Mouse (Mus musculus) liver, adult 2 months (tissue): Measurements from ENCODE around the gene Runx1. TPM values are rescaled to one million over a fixed set of nuclear protein-coding genes. Genes with fewer than 3 reads are reported as not detected.
A peak's percentile ranks its signal among the peaks of the same experiment; 100 is the strongest.

ENCODE experiments used
- DNase-seq: peaks from one replicate; pipeline ENCODE4 v3.0.0-alpha.2; 2011; ENCODE audit warnings: low read depth, low spot score; ENCODE audit errors: extremely low read depth
- H3K27ac ChIP-seq: fragments of 200-500 bp; replicated peaks from 2 replicates; pipeline ENCODE4 v1.5.1; 2012; ENCODE audit warnings: low read depth, mild to moderate bottlenecking, control low read depth, inconsistent platforms, low read length; ENCODE audit not compliant: insufficient read depth
- H3K27me3 ChIP-seq: fragments of 200-500 bp; 2 replicates; pipeline ENCODE4 v1.6.1; 2012; ENCODE audit warnings: mild to moderate bottlenecking, moderate library complexity, low read length, inconsistent platforms; ENCODE audit not compliant: control insufficient read depth, insufficient read depth
- H3K36me3 ChIP-seq: fragments of 200-500 bp; 2 replicates; pipeline ENCODE4 v1.6.1; 2012; ENCODE audit warnings: low read length, inconsistent platforms; ENCODE audit not compliant: control insufficient read depth, insufficient read depth
- H3K4me1 ChIP-seq: fragments of 200-500 bp; 2 replicates; pipeline ENCODE4 v1.6.1; 2011; ENCODE audit warnings: low read length; ENCODE audit not compliant: control insufficient read depth, insufficient read depth
- H3K4me3 ChIP-seq: fragments of 200-500 bp; 2 replicates; pipeline ENCODE4 v1.5.1; 2011; ENCODE audit warnings: low read depth, mild to moderate bottlenecking, control low read depth, low read length, moderate library complexity; ENCODE audit not compliant: insufficient read depth
- H3K79me2 ChIP-seq: fragments of 200-500 bp; 2 replicates; pipeline ENCODE4 v1.6.1; 2012; ENCODE audit warnings: inconsistent platforms, mild to moderate bottlenecking, low read length, moderate library complexity; ENCODE audit not compliant: control insufficient read depth, insufficient read depth
- H3K9ac ChIP-seq: fragments of 200-500 bp; 2 replicates; pipeline ENCODE4 v1.6.1; 2012; ENCODE audit warnings: low read depth, mild to moderate bottlenecking, control low read depth, inconsistent platforms, low read length
- CTCF ChIP-seq: fragments of 200-500 bp; IDR thresholded peaks from 2 replicates; pipeline ENCODE4 v1.5.1; 2011; ENCODE audit warnings: low read depth, low read length, control low read depth
- POLR2A ChIP-seq: fragments of 200-500 bp; IDR thresholded peaks from 2 replicates; pipeline ENCODE4 v1.6.1; 2011; ENCODE audit warnings: low read length, control low read depth; ENCODE audit not compliant: insufficient read depth; ENCODE audit errors: extremely low read depth
- WGBS: fragments of 180-500 bp; shearing (Covaris S2); methylation state at CpG from one replicate; pipeline ENCODE4 v1.1.7; 2018; 5-methylcytosine and 5-hydroxymethylcytosine counted together
- polyA plus RNA-seq: library from polyadenylated mRNA; depleted of rRNA; stranded (reverse); fragments of >200 nt; gene quantifications from 2 replicates; pipeline ENCODE4 v1.2.3, GENCODE M21; 2012
- total RNA-seq: library from RNA; depleted of rRNA; stranded (reverse); fragments of >200 nt; gene quantifications from 2 replicates; pipeline ENCODE4 v1.2.3, GENCODE M21; 2014

Gene Runx1
- total and polyA plus RNA-seq, 2 experiments, result 0.55 to 0.74 TPM

- Histone ChIP-seq H3K27ac (no peak overlapping the region), H3K4me1 (peaks cover 3% of the 10 kb centered on the region; the same call in 1 of the 2 replicates), H3K9ac (no peak overlapping the region), H3K79me2 (no peaks in the 10 kb centered on the region), H3K4me3 (no peak overlapping the region), H3K27me3 (no peaks in the 10 kb centered on the region), H3K36me3 (no peaks in the 10 kb centered on the region)
- DNase-seq, result peak; percentile 9
- TF ChIP-seq CTCF (no peak), POLR2A (no peak)
- WGBS, result 67% methylated on average over 8 of the region's 8 CpGs
Measured at GRCm38 (mm10) chr16:92621859-92622258, 204.1 kb downstream of the Runx1 start.

- WGBS, result 56% methylated on average over 10 of the region's 10 CpGs
Measured at GRCm38 (mm10) chr16:92620841-92621518, 205.0 kb downstream of the Runx1 start.

GRCm38 (mm10) chr16:92616839-92617238 is 209.1 kb downstream of the Runx1 start:
- Histone ChIP-seq H3K4me1 (peaks cover 8% of the 10 kb centered on the region), H3K27ac (no peak overlapping the region), H3K36me3 (no peaks in the 10 kb centered on the region), H3K4me3 (no peak overlapping the region), H3K27me3 (no peaks in the 10 kb centered on the region), H3K9ac (no peak overlapping the region), H3K79me2 (no peaks in the 10 kb centered on the region)
- TF ChIP-seq POLR2A, result no peak
- no peak for TF ChIP-seq CTCF
- DNase-seq, result no peak
- WGBS, result 94% methylated on average over 2 of the region's 2 CpGs

More at GRCm38 (mm10) chr16:92620841-92621518, 205.0 kb downstream of the Runx1 start:
- Histone ChIP-seq H3K4me1 (peaks cover 3% of the 10 kb centered on the region; the same call in 1 of the 2 replicates), H3K27ac (no peak overlapping the region), H3K36me3 (no peaks in the 10 kb centered on the region), H3K9ac (no peak overlapping the region), H3K27me3 (no peaks in the 10 kb centered on the region), H3K4me3 (no peak overlapping the region), H3K79me2 (no peaks in the 10 kb centered on the region)
- DNase-seq, result no peak
- TF ChIP-seq CTCF, result no peak
- no peak for TF ChIP-seq POLR2A

GRCm38 (mm10) chr16:92615234-92615799 is 210.6 kb downstream of the Runx1 start:
- Histone ChIP-seq H3K9ac (no peak overlapping the region), H3K27me3 (no peaks in the 10 kb centered on the region), H3K79me2 (no peaks in the 10 kb centered on the region), H3K4me3 (no peak overlapping the region), H3K27ac (no peak overlapping the region), H3K4me1 (peaks cover 15% of the 10 kb centered on the region), H3K36me3 (no peaks in the 10 kb centered on the region)
- no peak for DNase-seq
- WGBS, result 92% methylated on average over 15 of the region's 15 CpGs
- TF ChIP-seq POLR2A (no peak), CTCF (no peak)

- no peaks in the 10 kb centered on the region for H3K36me3 ChIP-seq
- H3K4me3 ChIP-seq, result no peak overlapping the region
- H3K9ac ChIP-seq, result no peak overlapping the region
- 54% methylated on average over 8 of the region's 8 CpGs for WGBS
- H3K27ac ChIP-seq, result peak overlapping the region; percentile 88
- no peaks in the 10 kb centered on the region for H3K27me3 ChIP-seq
- no peak for DNase-seq
- peaks cover 26% of the 10 kb centered on the region for H3K4me1 ChIP-seq
- no peaks in the 10 kb centered on the region for H3K79me2 ChIP-seq
- TF ChIP-seq POLR2A, result no peak
- TF ChIP-seq CTCF, result no peak
Measured at GRCm38 (mm10) chr16:92612546-92612945, 213.4 kb downstream of the Runx1 start.

- H3K4me1 ChIP-seq, result peaks cover 26% of the 10 kb centered on the region
- DNase-seq, result peak; percentile 97
- peak overlapping the region; percentile 98 for H3K27ac ChIP-seq
- H3K9ac ChIP-seq, result peak overlapping the region; percentile 59
- no peaks in the 10 kb centered on the region for H3K36me3 ChIP-seq
- no peaks in the 10 kb centered on the region for H3K79me2 ChIP-seq
- TF ChIP-seq CTCF (no peak), POLR2A (no peak)
- no peaks in the 10 kb centered on the region for H3K27me3 ChIP-seq
- 29% methylated on average over 12 of the region's 12 CpGs for WGBS
- no peak overlapping the region for H3K4me3 ChIP-seq
Measured at GRCm38 (mm10) chr16:92611641-92612149, 214.3 kb downstream of the Runx1 start.
